Mouse (Mus musculus): ENCODE results near the gene Ubald2.
"Not testable (repeated sequence)": the region's sequence is repeated elsewhere in the genome, so short reads cannot be mapped to it uniquely, and the experiment has no call there.

Gene Ubald2

GRCm38 (mm10) chr11:116416196-116416943, 17.5 kb upstream of the Ubald2 start:
- no peak for DNase-seq (ENCODE audit: low spot score)

DNA sequence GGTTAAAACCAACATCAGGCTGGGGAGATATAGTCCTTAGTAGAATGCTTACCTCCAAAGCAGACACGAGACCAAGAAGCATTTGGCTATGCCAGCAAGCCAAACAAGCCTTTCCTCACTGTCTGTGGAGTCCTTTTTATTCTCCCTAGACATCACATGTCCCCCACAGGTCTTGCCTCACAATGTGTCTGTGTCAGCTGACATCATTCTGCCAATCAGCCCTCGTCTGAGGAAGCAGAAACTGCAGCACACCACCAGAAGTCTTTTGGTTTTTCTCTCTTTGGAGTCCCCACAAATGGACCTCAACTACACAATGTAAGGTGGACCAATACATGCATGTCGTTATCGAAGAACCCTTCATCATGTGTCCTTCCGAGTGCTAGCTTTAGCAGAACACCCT, 16.8 kb upstream of the Ubald2 start:
- DNase-seq (ENCODE audit: low spot score): no peak

- DNase-seq (ENCODE audit: low spot score): peak; percentile 52
Observed at GRCm38 (mm10) chr11:116418194-116418840, 15.6 kb upstream of the Ubald2 start.

- no peak for DNase-seq (ENCODE audit: low spot score)
Observed at GRCm38 (mm10) chr11:116418841-116419462, 14.9 kb upstream of the Ubald2 start.

DNA sequence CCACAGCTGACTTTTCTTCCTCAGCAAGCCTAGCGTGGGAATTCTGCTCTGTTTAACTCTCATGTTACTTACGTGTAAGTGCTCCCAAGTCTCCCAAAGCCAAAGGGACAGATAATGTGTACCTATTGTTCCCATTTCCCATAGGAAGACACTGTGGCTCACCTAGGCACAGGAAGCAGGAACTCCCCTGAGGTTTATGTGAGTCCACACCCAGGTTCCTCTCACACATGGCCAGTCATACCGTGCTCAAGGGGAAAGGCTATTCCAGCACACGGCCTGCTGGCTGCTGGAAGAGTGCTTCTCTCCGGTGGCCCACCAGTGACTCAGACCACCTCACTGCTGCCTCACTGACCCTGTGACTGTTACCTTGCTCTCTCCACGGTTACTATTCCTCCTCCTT, 12.8 kb upstream of the Ubald2 start:
- no peak for DNase-seq (ENCODE audit: low spot score)

DNA sequence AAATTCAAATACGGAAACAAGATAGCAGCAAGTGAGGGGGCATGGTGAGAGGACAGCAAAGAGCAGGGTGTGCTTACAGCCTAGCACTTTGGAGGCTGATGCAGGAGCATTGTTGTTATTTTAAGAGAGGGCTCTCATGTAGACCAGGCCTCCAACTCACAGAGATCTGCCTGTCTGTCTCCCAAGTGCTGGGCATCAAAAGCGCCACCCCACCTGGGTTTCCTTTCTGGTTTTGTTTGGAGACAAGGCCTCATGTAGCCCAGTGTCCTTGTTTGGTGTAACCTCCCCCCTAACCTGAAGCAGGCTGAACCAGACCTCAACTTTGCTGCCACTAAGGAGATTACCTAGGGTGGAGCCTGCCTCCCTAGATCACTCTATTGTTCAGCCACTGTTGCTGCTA, 11.3 kb upstream of the Ubald2 start:
- no peak for DNase-seq (ENCODE audit: low spot score)

DNA sequence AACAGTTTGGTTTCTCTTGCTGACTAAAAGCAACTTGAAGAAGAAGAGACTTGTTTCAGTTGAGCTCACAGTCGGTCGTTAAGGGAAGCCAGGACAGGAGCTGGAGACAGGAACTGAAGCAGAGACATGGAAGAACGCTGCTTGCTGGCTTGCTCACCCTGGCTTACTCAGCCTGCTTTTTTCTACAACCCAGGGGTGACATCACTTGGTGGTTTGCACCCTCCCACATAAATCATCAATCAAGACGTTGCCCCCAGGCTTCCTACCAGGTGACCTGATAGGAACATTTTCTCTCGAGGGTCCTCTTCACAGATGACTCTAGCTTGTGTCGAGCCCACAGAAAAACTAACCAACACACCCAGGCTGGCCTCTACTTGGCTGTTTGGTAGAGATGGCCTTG, 10.7 kb upstream of the Ubald2 start:
- DNase-seq (ENCODE audit: low spot score): no peak

- no peak for DNase-seq (ENCODE audit: low spot score)
Observed at GRCm38 (mm10) chr11:116423782-116424620, 9.9 kb upstream of the Ubald2 start.

GRCm38 (mm10) chr11:116424621-116425407, 9.1 kb upstream of the Ubald2 start:
- DNase-seq (ENCODE audit: low spot score): no peak

- not testable (repeated sequence) for DNase-seq (ENCODE audit: low spot score)
Observed at GRCm38 (mm10) chr11:116426328-116426727, 7.6 kb upstream of the Ubald2 start.

DNA sequence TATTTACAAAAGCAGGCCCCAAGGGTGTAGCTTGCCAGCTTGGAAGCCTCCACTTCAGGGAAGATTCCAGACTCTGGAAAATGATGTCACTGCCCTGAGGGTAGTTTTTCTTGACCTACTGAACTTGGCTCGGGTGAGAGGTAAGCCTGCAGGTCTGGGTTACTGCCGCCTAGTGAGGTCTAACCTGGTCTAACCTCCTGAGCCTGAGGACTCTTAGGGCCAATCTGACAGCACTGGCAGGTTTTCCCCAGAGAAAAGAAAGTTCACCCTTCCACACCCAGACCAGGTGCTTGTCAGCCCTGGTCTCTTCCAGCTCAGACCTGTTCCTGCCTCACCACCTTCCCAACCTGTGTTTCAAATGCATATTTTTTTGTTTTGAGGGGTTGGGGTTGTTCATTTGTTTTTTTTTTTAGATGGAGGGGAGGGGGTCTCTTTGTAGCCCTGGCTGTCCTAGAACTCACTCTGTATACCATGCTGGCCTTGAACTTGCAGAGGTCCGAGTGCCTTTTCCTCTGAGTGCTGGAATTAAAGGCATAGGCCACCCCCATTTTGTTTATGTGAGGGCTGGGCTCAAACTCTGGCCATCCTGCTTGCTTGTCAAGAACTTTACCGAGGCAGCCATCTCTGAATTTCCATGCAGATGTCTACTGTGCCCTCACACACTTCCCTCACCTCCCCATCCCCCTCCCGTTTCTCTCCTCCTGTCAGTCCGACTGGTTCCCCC, 6.9 kb upstream of the Ubald2 start:
- DNase-seq (ENCODE audit: low spot score): no peak

GRCm38 (mm10) chr11:116428872-116429859, 4.7 kb upstream of the Ubald2 start:
- no peak for DNase-seq (ENCODE audit: low spot score)

GRCm38 (mm10) chr11:116429862-116430613, 3.9 kb upstream of the Ubald2 start:
- no peak for DNase-seq (ENCODE audit: low spot score)

DNA sequence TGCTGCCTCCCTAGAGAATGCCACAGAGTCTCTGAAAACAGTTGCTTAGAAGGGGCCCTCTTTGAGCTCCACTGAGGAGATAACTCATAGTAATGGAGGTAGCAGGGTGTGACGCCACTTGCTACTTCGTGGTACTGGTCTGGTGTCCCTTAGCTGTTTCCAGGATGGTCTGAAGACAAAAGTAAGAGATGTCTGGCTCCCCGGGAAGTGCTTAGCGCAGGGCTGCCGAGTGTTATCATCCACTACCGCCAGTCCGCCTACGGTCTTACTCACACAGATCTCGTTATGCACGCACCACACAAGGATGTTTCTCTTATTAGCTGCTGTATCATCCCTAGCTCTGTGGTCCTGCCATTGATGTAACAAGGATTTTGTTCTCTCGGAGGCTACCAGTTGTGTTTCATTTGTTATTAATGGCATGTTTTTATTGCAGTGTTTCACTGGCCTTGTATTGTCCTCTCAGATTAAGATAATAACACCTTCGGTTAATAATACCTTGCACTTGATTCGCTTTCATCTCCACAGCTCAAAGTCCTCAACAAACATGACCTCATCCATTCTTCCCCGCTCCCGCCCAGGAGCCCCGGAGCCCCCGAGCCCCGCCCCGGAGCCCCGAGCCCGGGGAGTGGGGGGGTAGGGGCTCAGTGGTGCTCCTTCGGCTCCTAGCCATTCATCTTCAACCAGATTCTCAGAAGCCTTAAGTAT, 3.0 kb upstream of the Ubald2 start:
- no peak for DNase-seq (ENCODE audit: low spot score)

DNA sequence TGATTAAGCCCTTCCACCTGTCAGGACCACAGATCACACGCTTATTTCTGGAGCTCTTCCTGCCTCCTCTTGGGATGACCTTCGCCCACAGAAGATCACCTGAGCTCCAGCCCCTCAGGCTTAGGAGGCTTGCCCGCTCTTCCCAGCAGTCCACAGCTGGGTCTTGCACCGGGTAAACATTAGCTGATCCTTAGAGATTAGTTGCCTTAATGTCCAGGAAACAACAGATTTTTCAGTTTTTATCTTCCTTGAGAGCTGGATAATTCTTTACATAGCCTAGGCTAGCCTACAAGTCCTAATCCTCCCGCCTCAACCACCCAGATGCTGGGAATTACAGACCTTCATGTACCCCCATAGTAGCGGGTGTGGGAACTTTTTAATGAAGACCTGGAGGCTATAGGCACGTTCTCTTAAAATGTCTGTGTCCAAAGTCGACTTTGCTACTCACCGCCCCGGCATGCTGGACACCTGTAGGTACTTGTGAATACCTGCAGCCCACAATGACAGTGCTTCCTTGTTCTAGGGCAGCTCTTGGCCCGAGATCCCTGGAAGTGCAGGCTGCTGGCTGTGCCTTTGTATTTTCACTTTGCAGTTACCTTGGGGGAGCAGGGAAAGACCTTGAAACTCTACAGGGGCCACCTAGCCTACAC, 2.3 kb upstream of the Ubald2 start:
- DNase-seq (ENCODE audit: low spot score): no peak

DNA sequence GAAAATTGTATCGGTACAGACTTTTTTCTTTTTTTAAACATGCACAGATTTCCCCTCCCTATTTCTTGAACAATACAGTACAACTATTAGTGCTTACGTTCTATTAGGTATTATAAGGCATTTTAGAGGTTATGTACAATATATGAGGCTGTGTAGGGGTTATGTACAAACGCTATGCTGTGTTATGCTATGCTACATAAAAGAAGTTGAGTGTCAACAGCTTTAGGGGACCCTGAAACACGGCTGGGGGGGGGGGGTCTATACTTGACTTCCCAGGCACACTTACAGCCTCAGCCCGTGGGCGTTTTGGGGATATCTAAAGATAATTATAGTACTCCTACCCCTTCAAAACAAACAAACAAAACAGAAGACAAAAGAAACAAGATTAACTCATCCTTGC, 1.8 kb upstream of the Ubald2 start:
- no peak for DNase-seq (ENCODE audit: low spot score)

- no peak for DNase-seq (ENCODE audit: low spot score)
Observed at GRCm38 (mm10) chr11:116432593-116433355, 1.1 kb upstream of the Ubald2 start.

Data from ovary, postnatal 14 days (tissue).